8 mouse cellular contexts compared by ENCODE assay signal in the genomic region with DNA sequence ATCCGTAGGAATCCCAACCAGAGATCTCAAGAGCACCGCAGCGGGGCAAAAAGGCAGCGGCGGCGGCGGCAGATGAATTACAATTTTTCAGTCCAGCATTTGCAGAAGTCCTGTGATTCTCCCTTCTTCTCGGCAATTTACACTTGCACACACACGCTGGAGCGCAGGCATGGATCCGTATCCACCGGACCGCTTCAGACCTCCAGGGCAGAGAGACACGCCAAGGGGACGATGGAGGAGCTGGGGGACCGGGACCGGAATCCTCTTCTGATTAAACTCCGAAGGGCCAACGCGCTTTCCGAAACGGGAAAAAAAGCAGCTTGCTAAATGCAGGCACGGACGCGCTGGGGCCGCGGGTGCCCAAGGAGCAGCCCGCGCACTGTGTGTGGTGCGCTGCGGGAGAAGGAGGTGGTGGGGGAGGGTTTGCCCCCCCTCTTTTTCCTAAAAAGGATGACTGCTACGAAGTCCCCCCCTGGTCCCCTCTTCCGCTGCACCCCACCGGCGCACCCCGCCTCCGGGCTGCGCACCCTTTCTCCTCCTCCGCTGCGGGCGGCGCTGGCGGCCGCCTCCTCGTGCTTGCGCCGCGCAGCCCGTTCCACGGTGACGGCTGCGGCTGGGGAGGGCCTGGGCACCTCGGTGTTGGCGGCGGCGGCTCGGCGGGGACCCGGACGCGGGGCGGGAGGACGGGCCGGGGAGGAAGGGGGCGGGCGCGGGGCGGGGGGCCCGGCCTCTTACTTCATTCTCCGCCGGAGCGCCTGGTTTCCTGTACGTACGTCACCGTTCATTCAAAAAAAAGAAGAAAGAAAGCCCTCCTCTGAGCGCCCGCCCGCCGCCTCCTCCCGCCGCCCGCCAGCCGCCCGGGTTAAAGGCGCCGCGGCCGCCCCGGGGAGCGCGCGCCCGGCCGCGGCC. TPM values are rescaled to one million over a fixed set of nuclear protein-coding genes. Genes with fewer than 3 reads are reported as not detected.
DNase-seq lines count a peak whose midpoint lies in the region; ATAC-seq and TF ChIP-seq lines count a peak whose summit lies in the region.

A gene (minus strand): TSS at position 654 of the 909 bp plus-strand sequence.

- DNase-seq in CD4-positive helper T cell, adult 2 months (ENCODE audit: low read depth, low spot score), result peak; percentile 90
- peak; percentile 81 for DNase-seq in heart, postnatal 0 days (ENCODE audit: low spot score)
- peak; percentile 77 to 86 for DNase-seq in kidney, postnatal 4 days
- peak; percentile 82 to 83 for DNase-seq in lung, adult 18-20 months
- DNase-seq in testis, postnatal 10 days (ENCODE audit: low spot score), result peak; percentile 72

- no peaks in the 10 kb centered on the region for H3K36me3 ChIP-seq in forebrain, embryonic 12.5 days (replicated peaks)
- no peaks in the 10 kb centered on the region for H3K36me3 ChIP-seq in heart, postnatal 0 days (replicated peaks; ENCODE audit: control insufficient read depth, insufficient read depth, low read length)
- H3K36me3 ChIP-seq in neural tube, embryonic 14.5 days (ENCODE audit: control insufficient read depth, insufficient read depth, low read length), result no peaks in the 10 kb centered on the region

- no peak for TF ChIP-seq EP300 in heart, postnatal 0 days (IDR thresholded peaks at IDR 0.05; ENCODE audit: low read depth)

- H3K27me3 ChIP-seq in forebrain, embryonic 12.5 days, result peaks cover 13% of the 10 kb centered on the region
- no peaks in the 10 kb centered on the region for H3K27me3 ChIP-seq in heart, postnatal 0 days (ENCODE audit: control insufficient read depth, insufficient read depth, low read length)
- H3K27me3 ChIP-seq in neural tube, embryonic 14.5 days (ENCODE audit: control insufficient read depth, insufficient read depth, low read length), result no peaks in the 10 kb centered on the region

- peak within 1 kb of the TSS; percentile 43 for H3K27ac ChIP-seq in bone marrow macrophage, adult 2 months (ENCODE audit: insufficient read depth, low read depth, low read length)
- peak within 1 kb of the TSS; percentile 85 for H3K27ac ChIP-seq in forebrain, embryonic 12.5 days
- peak within 1 kb of the TSS; percentile 87 for H3K27ac ChIP-seq in heart, postnatal 0 days (ENCODE audit: low read depth)
- H3K27ac ChIP-seq in neural tube, embryonic 14.5 days (ENCODE audit: low read depth, low read length), result peak within 1 kb of the TSS; percentile 90

- peak within 1 kb of the TSS; percentile 92 for H3K4me2 ChIP-seq in forebrain, embryonic 12.5 days
- peak within 1 kb of the TSS; percentile 82 for H3K4me2 ChIP-seq in heart, postnatal 0 days (ENCODE audit: low read depth, low read length)
- peak within 1 kb of the TSS; percentile 90 for H3K4me2 ChIP-seq in neural tube, embryonic 14.5 days (ENCODE audit: low read depth, low read length)

- peak within 1 kb of the TSS; percentile 79 for H3K4me3 ChIP-seq in bone marrow macrophage, adult 2 months (ENCODE audit: insufficient read depth, low read length)
- H3K4me3 ChIP-seq in forebrain, embryonic 12.5 days (replicated peaks), result peak within 1 kb of the TSS; percentile 75
- peak within 1 kb of the TSS; percentile 94 for H3K4me3 ChIP-seq in heart, postnatal 0 days (ENCODE audit: low read depth, low read length)
- H3K4me3 ChIP-seq in neural tube, embryonic 14.5 days (ENCODE audit: low read depth, low read length), result peak within 1 kb of the TSS; percentile 76

- H3K9ac ChIP-seq in forebrain, embryonic 12.5 days, result peak within 1 kb of the TSS; percentile 81
- peak within 1 kb of the TSS; percentile 86 for H3K9ac ChIP-seq in heart, postnatal 0 days (replicated peaks; ENCODE audit: low read depth, low read length)
- peak within 1 kb of the TSS; percentile 92 for H3K9ac ChIP-seq in neural tube, embryonic 14.5 days (replicated peaks; ENCODE audit: low read depth, low read length)

- peak; percentile 88 for ATAC-seq in forebrain, embryonic 12.5 days (ENCODE audit: low FRiP score)
- peak; percentile 78 for ATAC-seq in heart, postnatal 0 days (ENCODE audit: insufficient read depth, low read depth)
- ATAC-seq in neural tube, embryonic 14.5 days (ENCODE audit: low read depth), result peak; percentile 86

- no peaks in the 10 kb centered on the region for H3K9me3 ChIP-seq in forebrain, embryonic 12.5 days
- no peaks in the 10 kb centered on the region for H3K9me3 ChIP-seq in heart, postnatal 0 days (replicated peaks; ENCODE audit: control insufficient read depth, low read length)
- no peaks in the 10 kb centered on the region for H3K9me3 ChIP-seq in neural tube, embryonic 14.5 days (ENCODE audit: control insufficient read depth, low read length)

- WGBS in forebrain, embryonic 12.5 days, result under 1% methylated on average over 63 of the region's 95 CpGs
- WGBS in heart, postnatal 0 days, result under 1% methylated on average over 62 of the region's 95 CpGs
- under 1% methylated on average over 67 of the region's 95 CpGs for WGBS in neural tube, embryonic 14.5 days

- TF ChIP-seq POLR2A in bone marrow macrophage, adult 2 months (IDR thresholded peaks at IDR 0.05; ENCODE audit: borderline replicate concordance, low read depth, low read length), result no peak

- peaks cover 6% of the 10 kb centered on the region for H3K4me1 ChIP-seq in bone marrow macrophage, adult 2 months (ENCODE audit: control insufficient read depth, insufficient read depth, low read length)
- H3K4me1 ChIP-seq in forebrain, embryonic 12.5 days, result peaks cover 24% of the 10 kb centered on the region
- peaks cover 9% of the 10 kb centered on the region; the same call in 1 of the 2 replicates for H3K4me1 ChIP-seq in heart, postnatal 0 days (ENCODE audit: control insufficient read depth, insufficient read depth)
- H3K4me1 ChIP-seq in neural tube, embryonic 14.5 days (ENCODE audit: control insufficient read depth, insufficient read depth, low read length), result peaks cover 13% of the 10 kb centered on the region

- TF ChIP-seq CTCF in bone marrow macrophage, adult 2 months (IDR thresholded peaks at IDR 0.05; ENCODE audit: low read depth, low read length), result no peak
- TF ChIP-seq CTCF in heart, postnatal 0 days (IDR thresholded peaks at IDR 0.05; ENCODE audit: low read depth), result no peak

RNA-seq across cellular contexts. Expression of the gene that starts here (rescaled TPM):
- 1.2 and 1.5 TPM in 2 replicates for polyA plus RNA-seq in bone marrow macrophage, adult 2 months (2012; ENCODE audit: insufficient read depth, insufficient read length, missing spikeins)
- 9.7 and 11.0 TPM in 2 replicates for polyA plus RNA-seq in forebrain, embryonic 12.5 days (2016; fragmentation: Nextera tagmentation; extraction: Ambion mirVana)
- 3.3 and 5.6 TPM in 2 replicates for total RNA-seq in heart, postnatal 0 days (2014; rRNA removed; ENCODE audit: low replicate concordance)
- polyA plus RNA-seq in heart, postnatal 0 days (2015; fragmentation: Nextera tagmentation; extraction: Ambion mirVana), result 3.6 and 3.7 TPM in 2 replicates
- polyA plus RNA-seq in neural tube, embryonic 14.5 days (2014; fragmentation: Nextera tagmentation; extraction: Ambion mirVana), result 14.2 and 14.4 TPM in 2 replicates

Comparison
In these comparisons a context has a peak if more than half of its experiments do, and no peak if none do; other contexts are left out.
1. Peak in every context shown above with its lines: DNase-seq, ATAC-seq, H3K4me3 ChIP-seq and H3K27ac ChIP-seq.